Mouse (Mus musculus): ENCODE data around the gene Arhgap15. TPM values are rescaled to one million over a fixed set of nuclear protein-coding genes. Genes with fewer than 3 reads are reported as not detected.
A peak's percentile ranks its signal among the peaks of the same experiment; 100 is the strongest.

The Arhgap15 gene
- polyA plus RNA-seq, 1 experiment from 2014 or later: 3.0 TPM

DNA sequence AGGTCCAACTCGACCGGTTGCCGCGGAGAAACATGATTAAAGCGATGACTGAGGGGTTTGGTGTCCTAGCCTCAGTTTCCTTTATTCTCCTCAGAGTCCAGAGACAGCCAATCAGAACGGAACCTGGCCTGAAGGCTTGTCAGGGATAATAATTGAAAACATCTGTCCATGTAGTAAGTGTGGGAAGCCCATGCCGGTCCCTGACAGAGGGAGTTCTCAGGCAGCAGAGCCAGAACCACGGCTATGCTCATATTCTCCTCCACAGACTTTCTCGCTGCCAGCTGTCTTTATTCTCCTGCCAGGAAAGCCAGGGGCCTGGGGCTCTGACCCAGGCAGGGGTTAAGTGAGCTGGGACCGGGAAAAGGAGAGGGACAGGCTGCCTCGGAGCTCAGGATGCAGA, 606.7 kb downstream of the Arhgap15 start:
- ATAC-seq (ENCODE audit: insufficient read depth, low FRiP score, low read depth): no peak
- Histone ChIP-seq H3K9ac (no peak overlapping the region), H3K27ac (peak overlapping the region; percentile 89), H3K4me3 (replicated peaks) (no peak overlapping the region), H3K4me2 (no peak overlapping the region), H3K9me3 (no peaks in the 10 kb centered on the region), H3K4me1 (peaks cover 7% of the 10 kb centered on the region; the same call in 1 of the 2 replicates), H3K27me3 (replicated peaks) (no peaks in the 10 kb centered on the region), H3K36me3 (no peaks in the 10 kb centered on the region)
- 47% methylated on average over 11 of the region's 11 CpGs for WGBS

DNA sequence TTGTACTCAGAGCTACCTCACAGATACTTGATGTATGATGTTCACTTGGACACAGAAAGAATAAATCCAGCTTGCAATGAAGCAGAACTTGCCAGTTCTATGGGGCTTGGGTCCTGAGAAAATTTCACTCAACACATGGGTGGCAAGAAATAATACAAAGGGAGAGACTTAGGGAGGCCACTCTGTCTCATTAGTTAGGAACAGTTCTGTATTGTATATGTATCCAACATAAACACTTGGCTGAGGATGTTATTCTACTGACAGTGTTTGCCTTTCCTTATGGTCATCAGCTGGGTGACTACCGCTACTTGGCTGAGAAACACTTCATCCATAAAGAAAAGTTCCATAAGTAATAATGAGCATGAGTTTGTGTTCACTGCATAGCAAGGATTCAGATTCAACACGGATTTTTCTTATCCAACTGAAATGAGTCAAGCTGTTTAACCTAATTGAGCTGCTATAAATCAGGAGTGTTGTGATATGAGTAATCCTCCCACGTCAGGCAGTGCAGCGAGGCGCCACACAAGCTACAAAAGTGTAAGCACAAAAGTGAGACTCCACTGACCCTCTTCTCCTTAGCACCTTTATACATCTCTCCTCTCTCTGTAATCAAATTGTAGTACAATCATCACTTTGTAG, 607.7 kb downstream of the Arhgap15 start:
- Histone ChIP-seq H3K9ac (no peak overlapping the region), H3K27ac (peak overlapping the region; percentile 89), H3K4me1 (peaks cover 7% of the 10 kb centered on the region; the same call in 1 of the 2 replicates), H3K4me2 (no peak overlapping the region), H3K36me3 (no peaks in the 10 kb centered on the region), H3K4me3 (replicated peaks) (no peak overlapping the region), H3K9me3 (no peaks in the 10 kb centered on the region), H3K27me3 (replicated peaks) (no peaks in the 10 kb centered on the region)
- 44% methylated on average over 5 of the region's 5 CpGs for WGBS
- peak; percentile 84 for ATAC-seq (ENCODE audit: insufficient read depth, low FRiP score, low read depth)

DNA sequence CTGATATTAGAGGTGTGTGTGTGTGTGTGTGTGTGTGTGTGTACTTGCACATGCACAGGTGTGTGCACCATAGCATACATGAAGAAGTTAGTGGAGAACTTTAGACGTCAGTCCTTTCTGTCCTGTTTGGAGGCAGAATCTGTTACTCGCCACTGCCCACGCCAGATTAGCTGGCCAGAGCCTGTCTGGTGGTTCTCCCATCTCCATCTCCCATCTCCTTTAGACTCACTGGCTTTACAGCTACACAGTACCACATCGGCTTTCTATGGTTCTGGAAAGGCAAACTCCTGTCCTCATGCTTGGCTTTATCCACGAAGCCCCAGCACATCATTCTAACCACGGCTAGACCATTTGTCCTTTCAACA, 608.2 kb downstream of the Arhgap15 start:
- Histone ChIP-seq H3K9ac (no peak overlapping the region), H3K27me3 (replicated peaks) (no peaks in the 10 kb centered on the region), H3K4me1 (peaks cover 7% of the 10 kb centered on the region; the same call in 1 of the 2 replicates), H3K36me3 (no peaks in the 10 kb centered on the region), H3K9me3 (no peaks in the 10 kb centered on the region), H3K4me3 (replicated peaks) (no peak overlapping the region), H3K27ac (peak overlapping the region; percentile 73), H3K4me2 (no peak overlapping the region)
- WGBS: 66% methylated on average over 6 of the region's 6 CpGs
- ATAC-seq (ENCODE audit: insufficient read depth, low FRiP score, low read depth): no peak

DNA sequence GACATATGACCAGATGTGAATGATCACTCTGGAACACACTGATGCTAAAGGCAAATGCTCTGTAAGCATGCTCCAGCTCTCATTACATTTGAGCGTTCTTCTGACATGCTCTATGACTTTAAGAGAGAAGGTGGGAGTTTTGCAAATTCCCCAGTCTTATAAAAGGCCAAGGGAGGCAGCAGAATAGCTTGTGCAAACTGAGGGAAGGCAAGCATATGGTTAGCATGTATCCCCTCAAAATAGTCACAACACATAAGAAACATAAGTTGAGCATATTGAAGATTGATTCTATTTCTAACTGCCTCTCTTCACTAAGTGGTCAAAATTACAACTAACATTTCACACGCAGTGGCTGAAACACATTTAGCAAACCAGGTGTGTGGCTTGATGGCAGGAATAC, 631.6 kb downstream of the Arhgap15 start:
- WGBS: 75% methylated on average over 2 of the region's 2 CpGs
- Histone ChIP-seq H3K27ac (no peak overlapping the region), H3K4me2 (no peak overlapping the region), H3K9ac (no peak overlapping the region), H3K27me3 (replicated peaks) (no peaks in the 10 kb centered on the region), H3K4me1 (no peaks in the 10 kb centered on the region), H3K4me3 (replicated peaks) (no peak overlapping the region), H3K36me3 (no peaks in the 10 kb centered on the region), H3K9me3 (no peaks in the 10 kb centered on the region)
- ATAC-seq (ENCODE audit: insufficient read depth, low FRiP score, low read depth): no peak

DNA sequence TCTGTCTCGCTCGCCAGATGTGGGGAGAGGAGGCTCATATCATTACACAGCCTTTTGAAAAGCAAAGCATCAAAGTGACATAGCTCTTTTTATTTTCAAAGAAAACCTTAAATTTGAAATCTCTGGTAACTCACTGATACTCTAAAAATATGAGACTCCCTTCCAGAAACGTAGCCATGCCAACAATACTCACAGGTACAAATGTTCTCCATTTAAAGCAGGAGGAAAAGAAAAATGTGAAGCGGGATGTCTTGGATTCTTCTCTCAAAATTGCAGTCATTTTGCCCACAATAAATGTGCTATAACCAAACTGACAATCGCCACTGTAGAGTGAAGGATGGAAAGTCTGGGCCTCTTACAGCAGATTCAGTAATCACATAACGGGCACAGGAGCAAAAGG, 635.9 kb downstream of the Arhgap15 start:
- Histone ChIP-seq H3K27ac (no peak overlapping the region), H3K27me3 (replicated peaks) (no peaks in the 10 kb centered on the region), H3K4me3 (replicated peaks) (no peak overlapping the region), H3K36me3 (no peaks in the 10 kb centered on the region), H3K4me2 (no peak overlapping the region), H3K9ac (no peak overlapping the region), H3K9me3 (no peaks in the 10 kb centered on the region), H3K4me1 (no peaks in the 10 kb centered on the region)
- 85% methylated on average over 6 of the region's 6 CpGs for WGBS
- ATAC-seq (ENCODE audit: insufficient read depth, low FRiP score, low read depth): no peak

DNA sequence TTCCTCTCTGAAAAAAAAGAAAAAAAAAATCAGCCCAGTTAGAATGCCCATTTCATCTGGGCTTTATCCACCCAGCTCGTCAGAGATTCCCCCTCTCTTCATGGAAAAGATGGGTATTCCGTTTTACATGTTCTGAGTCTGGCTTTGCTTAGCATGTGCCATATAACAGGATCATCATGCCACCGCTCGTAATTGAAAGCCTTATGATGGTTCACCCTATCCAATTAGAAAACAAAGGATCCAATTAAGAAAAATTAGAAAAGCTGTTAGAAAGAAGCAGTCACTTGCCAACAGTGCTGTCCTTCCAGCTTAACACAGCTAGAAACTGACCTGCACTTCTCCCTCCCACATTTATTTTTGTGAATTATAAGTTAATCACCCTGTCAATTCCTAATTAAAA, 640.9 kb downstream of the Arhgap15 start:
- Histone ChIP-seq H3K4me1 (no peaks in the 10 kb centered on the region), H3K4me3 (replicated peaks) (no peak overlapping the region), H3K27ac (no peak overlapping the region), H3K4me2 (no peak overlapping the region), H3K36me3 (no peaks in the 10 kb centered on the region), H3K9me3 (no peaks in the 10 kb centered on the region), H3K9ac (no peak overlapping the region), H3K27me3 (replicated peaks) (no peaks in the 10 kb centered on the region)
- WGBS: 84% methylated on average over 4 of the region's 4 CpGs
- ATAC-seq (ENCODE audit: insufficient read depth, low FRiP score, low read depth): no peak

DNA sequence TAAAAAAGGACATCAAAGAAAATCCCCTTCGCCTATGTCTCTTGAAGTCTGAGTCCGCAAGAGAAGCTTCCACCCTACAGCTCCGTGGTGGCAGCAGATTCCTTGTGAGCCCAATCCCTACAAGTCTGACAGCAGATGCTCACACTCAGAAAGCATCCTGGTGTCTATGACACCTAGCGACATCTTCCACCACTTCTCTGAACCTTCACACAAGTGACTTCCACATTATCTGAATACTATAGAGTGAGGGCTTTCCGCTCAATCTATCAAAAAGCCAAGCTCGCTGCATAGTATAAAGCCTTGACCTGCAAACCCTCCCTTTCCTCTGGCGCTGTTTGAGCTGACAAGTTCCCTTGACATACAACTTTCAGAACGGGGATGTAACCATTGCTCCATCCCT, 645.2 kb downstream of the Arhgap15 start:
- Histone ChIP-seq H3K4me3 (replicated peaks) (no peak overlapping the region), H3K4me1 (no peaks in the 10 kb centered on the region), H3K27ac (no peak overlapping the region), H3K36me3 (no peaks in the 10 kb centered on the region), H3K4me2 (no peak overlapping the region), H3K9me3 (no peaks in the 10 kb centered on the region), H3K27me3 (replicated peaks) (no peaks in the 10 kb centered on the region), H3K9ac (no peak overlapping the region)
- ATAC-seq (ENCODE audit: insufficient read depth, low FRiP score, low read depth): no peak
- WGBS: 82% methylated on average over 8 of the region's 8 CpGs

DNA sequence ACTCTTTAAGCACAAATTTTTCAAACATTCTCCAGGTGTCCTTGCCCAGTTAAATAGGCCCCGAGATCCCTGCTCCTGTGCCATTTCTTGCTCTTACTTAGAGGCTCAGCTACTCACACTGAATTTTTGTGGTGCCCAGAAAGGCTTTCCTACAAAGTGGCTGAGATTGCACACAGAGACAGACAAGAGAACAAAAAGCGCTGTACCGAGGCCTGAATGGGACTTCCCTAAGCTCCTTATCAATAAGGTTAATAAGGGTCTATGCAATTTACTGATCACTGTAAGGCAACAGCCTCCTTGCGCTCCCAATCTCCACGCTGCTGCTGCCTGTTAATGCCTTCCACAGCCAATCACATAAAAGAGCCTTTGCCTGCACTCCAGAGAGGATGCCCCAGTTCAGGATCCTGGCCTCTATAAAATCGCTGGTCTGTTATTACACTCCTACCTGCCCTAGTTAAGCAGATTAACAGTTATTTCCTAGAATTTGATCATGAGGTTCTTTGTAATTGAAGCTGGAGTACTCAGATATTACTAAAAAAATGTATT, 646.4 kb downstream of the Arhgap15 start:
- no peak overlapping the region for H3K9ac ChIP-seq
- H3K4me3 ChIP-seq (replicated peaks): no peak overlapping the region
- H3K9me3 ChIP-seq: no peaks in the 10 kb centered on the region
- no peaks in the 10 kb centered on the region for H3K27me3 ChIP-seq (replicated peaks)
- ATAC-seq (ENCODE audit: insufficient read depth, low FRiP score, low read depth): no peak
- H3K27ac ChIP-seq: no peak overlapping the region
- WGBS: 65% methylated on average over 6 of the region's 6 CpGs
- no peaks in the 10 kb centered on the region for H3K4me1 ChIP-seq
- no peaks in the 10 kb centered on the region for H3K36me3 ChIP-seq
- H3K4me2 ChIP-seq: no peak overlapping the region

DNA sequence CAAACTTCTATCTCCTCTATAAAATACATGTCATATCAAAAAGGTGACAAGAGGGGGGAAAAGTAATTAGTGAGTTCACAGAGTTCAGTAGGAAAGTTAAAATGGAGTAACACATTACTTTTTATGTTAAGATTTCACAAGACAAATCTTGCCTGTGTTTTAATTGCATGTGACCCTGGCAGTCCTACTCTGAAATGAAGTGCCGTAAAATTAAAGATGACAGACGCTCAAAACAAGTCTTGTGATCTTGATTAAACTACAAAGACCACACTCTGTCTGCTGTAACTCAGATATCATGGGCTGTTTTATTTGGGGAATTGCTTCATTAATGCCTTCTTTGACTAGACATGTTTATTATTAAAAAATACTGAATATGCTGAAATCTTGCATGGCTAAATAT, 647.0 kb downstream of the Arhgap15 start:
- H3K9me3 ChIP-seq: no peaks in the 10 kb centered on the region
- H3K27me3 ChIP-seq (replicated peaks): no peaks in the 10 kb centered on the region
- no peak overlapping the region for H3K27ac ChIP-seq
- H3K9ac ChIP-seq: no peak overlapping the region
- H3K36me3 ChIP-seq: no peaks in the 10 kb centered on the region
- no peak for ATAC-seq (ENCODE audit: insufficient read depth, low FRiP score, low read depth)
- no peak overlapping the region for H3K4me3 ChIP-seq (replicated peaks)
- H3K4me1 ChIP-seq: no peaks in the 10 kb centered on the region
- no peak overlapping the region for H3K4me2 ChIP-seq
- WGBS: 73% methylated on average over 2 of the region's 2 CpGs

DNA sequence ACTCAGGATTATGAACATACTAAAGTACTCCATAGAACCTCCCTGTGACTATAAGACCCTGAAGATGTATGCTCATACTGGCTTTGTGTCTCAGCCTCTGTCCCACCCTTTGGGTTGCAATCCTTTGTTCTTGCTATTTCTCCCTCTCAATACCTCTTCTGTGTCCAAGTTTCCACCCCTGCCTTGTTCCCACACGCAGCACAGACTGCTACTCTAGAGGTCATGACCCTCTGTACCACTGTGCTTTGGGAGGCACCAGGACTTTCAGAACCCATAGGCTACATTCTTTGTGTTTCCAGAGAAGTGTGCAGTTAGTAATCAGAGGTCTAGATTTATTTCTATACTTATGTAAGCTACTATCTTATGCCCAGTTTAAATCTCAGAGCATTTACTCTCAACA, 648.6 kb downstream of the Arhgap15 start:
- Histone ChIP-seq H3K9ac (no peak overlapping the region), H3K9me3 (no peaks in the 10 kb centered on the region), H3K4me3 (replicated peaks) (no peak overlapping the region), H3K4me1 (no peaks in the 10 kb centered on the region), H3K27ac (no peak overlapping the region), H3K4me2 (no peak overlapping the region), H3K36me3 (no peaks in the 10 kb centered on the region), H3K27me3 (replicated peaks) (no peaks in the 10 kb centered on the region)
- no peak for ATAC-seq (ENCODE audit: insufficient read depth, low FRiP score, low read depth)
- WGBS: 39% methylated on average over 1 of the region's 1 CpGs

DNA sequence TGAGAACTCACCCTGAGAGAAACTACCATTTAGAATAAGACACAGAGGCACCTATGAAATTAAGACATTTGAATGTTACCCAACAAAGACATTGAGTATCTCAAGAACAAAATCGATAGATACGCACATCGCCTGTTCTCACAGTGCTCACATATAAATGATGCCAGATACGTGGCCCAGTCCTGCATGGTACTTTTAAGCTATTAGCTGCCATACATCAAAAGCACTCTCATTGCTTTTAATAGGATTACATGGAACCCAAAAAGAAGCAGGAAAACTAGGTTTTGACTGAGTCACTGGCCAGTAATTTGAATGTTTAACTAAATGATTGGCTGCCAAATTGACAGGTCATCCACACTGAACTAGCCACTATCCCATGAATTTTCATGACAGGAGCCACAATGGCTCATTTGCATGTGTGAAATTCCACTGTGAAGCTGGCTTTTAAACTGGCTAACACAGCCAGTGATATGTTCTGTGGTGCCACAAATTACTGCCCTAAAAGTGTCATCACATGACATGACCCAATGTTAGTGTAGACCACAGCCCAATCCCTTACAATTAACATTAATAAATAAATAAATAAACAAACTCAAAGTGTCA, 649.2 kb downstream of the Arhgap15 start:
- H3K4me3 ChIP-seq (replicated peaks): no peak overlapping the region
- H3K9ac ChIP-seq: no peak overlapping the region
- H3K4me2 ChIP-seq: no peak overlapping the region
- H3K27ac ChIP-seq: no peak overlapping the region
- no peaks in the 10 kb centered on the region for H3K4me1 ChIP-seq
- no peak for ATAC-seq (ENCODE audit: insufficient read depth, low FRiP score, low read depth)
- H3K27me3 ChIP-seq (replicated peaks): no peaks in the 10 kb centered on the region
- H3K9me3 ChIP-seq: no peaks in the 10 kb centered on the region
- 86% methylated on average over 4 of the region's 4 CpGs for WGBS
- H3K36me3 ChIP-seq: no peaks in the 10 kb centered on the region

DNA sequence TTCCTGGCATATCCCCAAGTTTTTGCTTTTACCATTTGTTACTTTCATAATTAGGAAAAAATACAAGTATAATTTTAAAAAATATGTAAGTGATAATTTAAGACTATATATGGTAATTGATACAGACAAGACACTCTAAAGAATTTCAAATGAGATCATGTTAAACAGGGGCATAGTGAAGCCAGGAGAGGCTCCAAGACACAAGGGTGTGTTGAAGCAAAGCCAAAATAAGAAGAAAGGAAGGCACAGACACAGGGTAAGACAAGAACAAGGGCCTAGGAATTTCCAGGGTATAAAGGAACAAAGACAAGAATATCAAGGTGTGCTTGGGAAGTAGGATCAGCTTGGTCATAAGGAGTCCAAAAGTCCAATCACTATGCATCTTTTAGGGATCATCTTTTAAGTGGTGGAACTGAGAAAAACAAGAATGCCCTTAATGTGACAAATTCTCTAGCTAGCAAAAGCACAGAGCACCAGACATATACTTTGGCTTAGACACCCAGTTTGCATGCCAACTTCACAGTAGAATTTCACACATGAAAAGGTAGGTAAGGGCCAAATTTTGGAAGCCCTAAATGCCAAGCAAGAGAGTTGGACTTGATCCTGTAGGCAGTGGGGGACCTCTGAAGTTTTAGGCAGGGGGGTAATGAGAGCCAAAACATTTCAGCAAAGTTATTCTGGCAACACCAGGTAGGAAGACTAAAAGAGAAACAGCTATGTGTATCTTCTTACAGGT, 650.7 kb downstream of the Arhgap15 start:
- no peaks in the 10 kb centered on the region for H3K36me3 ChIP-seq
- no peak overlapping the region for H3K4me2 ChIP-seq
- H3K4me1 ChIP-seq: no peaks in the 10 kb centered on the region
- H3K27ac ChIP-seq: no peak overlapping the region
- no peak for ATAC-seq (ENCODE audit: insufficient read depth, low FRiP score, low read depth)
- H3K9ac ChIP-seq: no peak overlapping the region
- no peaks in the 10 kb centered on the region for H3K9me3 ChIP-seq
- H3K27me3 ChIP-seq (replicated peaks): no peaks in the 10 kb centered on the region
- H3K4me3 ChIP-seq (replicated peaks): no peak overlapping the region

All from stomach, embryonic 15.5 days (tissue).